Mouse (Mus musculus) brain, adult 2 months (tissue): Measurements from ENCODE around the gene Tceal3.
"Not testable (repeated sequence)": the region's sequence is repeated elsewhere in the genome, so short reads cannot be mapped to it uniquely, and the experiment has no call there.

ENCODE experiments used
- DNase-seq: peaks from one replicate; pipeline ENCODE4 v3.0.0; 2011; ENCODE audit warnings: low read depth, low spot score

The Tceal3 gene

GRCm38 (mm10) chrX:136707446-136708167 is 117.0 kb downstream of the Tceal3 start, which contains the start of gene Tceal1:
Tceal1 (plus strand) TSS chrX:136707982.
- DNase-seq: peak; percentile 91

DNA sequence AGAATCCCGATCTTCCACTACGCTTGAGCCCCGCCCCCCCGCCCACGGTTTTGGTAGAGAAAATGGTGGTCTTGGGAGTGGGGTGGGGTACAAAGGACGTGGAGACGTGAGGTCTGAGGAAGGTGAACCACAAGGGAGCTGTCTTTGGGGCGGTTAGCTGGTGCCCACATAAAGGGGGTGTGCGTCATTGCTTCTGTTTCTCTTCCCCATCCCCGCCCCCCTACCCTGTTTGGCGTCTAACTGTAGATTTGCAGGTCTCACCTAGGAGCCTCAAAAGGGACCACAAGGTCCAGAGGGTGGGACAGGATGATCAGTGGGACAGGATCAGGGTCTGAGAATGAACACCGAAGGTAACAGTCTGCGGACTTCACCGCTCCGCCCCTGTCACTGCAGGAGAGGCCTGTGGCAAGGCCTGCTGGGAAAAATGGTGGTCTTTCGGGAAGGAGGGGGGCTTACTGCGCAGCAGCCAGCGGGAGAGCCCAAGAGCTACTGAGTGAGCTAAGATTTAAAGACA is 117.6 kb downstream of the Tceal3 start:
- DNase-seq: peak; percentile 65

GRCm38 (mm10) chrX:136708782-136709181 is 118.1 kb downstream of the Tceal3 start:
- peak; percentile 29 for DNase-seq

- DNase-seq: not testable (repeated sequence)
These were observed 124.3 kb downstream of the Tceal3 start for GRCm38 (mm10) chrX:136714742-136715474.
